14 mouse cellular contexts compared by ENCODE assay signal in genomic region chr7:120862196-120862595, GRCm38 (mm10). TPM values are rescaled to one million over a fixed set of nuclear protein-coding genes. Genes with fewer than 3 reads are reported as not detected.
DNase-seq lines count a peak whose midpoint lies in the region; ATAC-seq lines count a peak whose summit lies in the region.
"Had no signal": no experiment of that assay in that cellular context is flagged by ENCODE, and none has a peak within 500 bp of the region (broad histone marks: within the 10 kb centered on the region; RNA-seq: fewer than 3 reads in every experiment).

No protein-coding gene starts in this region.

- H3K9me3 ChIP-seq in heart, embryonic 16.5 days (replicated peaks; ENCODE audit: control insufficient read depth, low read length): no peaks in the 10 kb centered on the region
- H3K9me3 ChIP-seq in embryonic facial prominence, embryonic 15.5 days (replicated peaks): no peaks in the 10 kb centered on the region
- no peaks in the 10 kb centered on the region for H3K9me3 ChIP-seq in liver, embryonic 15.5 days (replicated peaks)
- H3K9me3 ChIP-seq: forebrain, embryonic 15.5 days had no signal

- no peak for ATAC-seq in heart, embryonic 16.5 days (replicated peaks; ENCODE audit: extremely low read depth, insufficient read depth, low FRiP score)
- no peak for ATAC-seq in embryonic facial prominence, embryonic 15.5 days (ENCODE audit: insufficient number of reproducible peaks, low FRiP score, low TSS enrichment, low read depth)
- no peak for ATAC-seq in liver, embryonic 15.5 days (ENCODE audit: insufficient read depth)
- ATAC-seq: CD4-positive, CD25-positive, alpha-beta regulatory T cell, adult 4 months; forebrain, embryonic 15.5 days had no signal

- H3K4me3 ChIP-seq in heart, embryonic 16.5 days (ENCODE audit: low read length): no peak overlapping the region
- H3K4me3 ChIP-seq in embryonic facial prominence, embryonic 15.5 days (replicated peaks): no peak overlapping the region
- H3K4me3 ChIP-seq in liver, embryonic 15.5 days (replicated peaks): peak overlapping the region; percentile 21
- H3K4me3 ChIP-seq: forebrain, embryonic 15.5 days had no signal

- WGBS in heart, embryonic 16.5 days: 40% methylated on average over 3 of the region's 3 CpGs
- WGBS in embryonic facial prominence, embryonic 15.5 days: 19% methylated on average over 3 of the region's 3 CpGs
- 18% methylated on average over 3 of the region's 3 CpGs for WGBS in liver, embryonic 15.5 days (ENCODE audit: insufficient replicate concordance)

- no peaks in the 10 kb centered on the region for H3K27me3 ChIP-seq in heart, embryonic 16.5 days (ENCODE audit: control insufficient read depth, insufficient read depth, low read length)
- no peaks in the 10 kb centered on the region for H3K27me3 ChIP-seq in embryonic facial prominence, embryonic 15.5 days
- no peaks in the 10 kb centered on the region for H3K27me3 ChIP-seq in liver, embryonic 15.5 days
- H3K27me3 ChIP-seq: forebrain, embryonic 15.5 days had no signal

- H3K4me2 ChIP-seq in heart, embryonic 16.5 days (ENCODE audit: low read depth, low read length): no peak overlapping the region
- no peak overlapping the region for H3K4me2 ChIP-seq in embryonic facial prominence, embryonic 15.5 days (replicated peaks)
- peak overlapping the region; percentile 63 for H3K4me2 ChIP-seq in liver, embryonic 15.5 days
- H3K4me2 ChIP-seq: forebrain, embryonic 15.5 days had no signal

- H3K4me1 ChIP-seq in heart, embryonic 16.5 days (ENCODE audit: control insufficient read depth, insufficient read depth, low read length): peaks cover 50% of the 10 kb centered on the region
- peaks cover 67% of the 10 kb centered on the region for H3K4me1 ChIP-seq in embryonic facial prominence, embryonic 15.5 days
- peaks cover 89% of the 10 kb centered on the region for H3K4me1 ChIP-seq in liver, embryonic 15.5 days (replicated peaks)

- H3K27ac ChIP-seq in heart, embryonic 16.5 days (ENCODE audit: low read length): peak overlapping the region; percentile 53
- peak overlapping the region; percentile 68; the same call in 1 of the 2 replicates for H3K27ac ChIP-seq in embryonic facial prominence, embryonic 15.5 days (replicated peaks)
- H3K27ac ChIP-seq in liver, embryonic 15.5 days (replicated peaks): peak overlapping the region; percentile 96
- H3K27ac ChIP-seq: forebrain, embryonic 15.5 days had no signal

- peak overlapping the region; percentile 34 for H3K9ac ChIP-seq in heart, embryonic 16.5 days (ENCODE audit: low read length)
- no peak overlapping the region for H3K9ac ChIP-seq in embryonic facial prominence, embryonic 15.5 days
- H3K9ac ChIP-seq in liver, embryonic 15.5 days: peak overlapping the region; percentile 55
- H3K9ac ChIP-seq: forebrain, embryonic 15.5 days had no signal

- no peak for DNase-seq in heart, adult 11 months
- DNase-seq in embryo, embryonic 10 days (ENCODE audit: low spot score): peak; percentile 89
- DNase-seq in right cerebral cortex, postnatal 25 days: no peak
- DNase-seq in adrenal gland, adult 8-10 months: no peak
- DNase-seq: cerebellum, postnatal 25 days; kidney, adult 18-20 months; lung, postnatal 14 days had no signal

- peaks cover 6% of the 10 kb centered on the region; the same call in 1 of the 2 replicates for H3K36me3 ChIP-seq in heart, embryonic 16.5 days (ENCODE audit: control insufficient read depth, insufficient read depth)
- H3K36me3 ChIP-seq in embryonic facial prominence, embryonic 15.5 days: peaks cover 18% of the 10 kb centered on the region
- H3K36me3 ChIP-seq in liver, embryonic 15.5 days (replicated peaks): peaks cover 42% of the 10 kb centered on the region

RNA-seq across cellular contexts. Expression of gene Eef2k, which starts 19.6 kb away (rescaled TPM):
- polyA plus RNA-seq in heart, embryonic 16.5 days (2015; fragmentation: Nextera tagmentation; extraction: Ambion mirVana): 35.8 and 42.5 TPM in 2 replicates
- 65.2 and 75.4 TPM in 2 replicates for polyA plus RNA-seq in embryonic facial prominence, embryonic 15.5 days (2015; fragmentation: Nextera tagmentation; extraction: Ambion mirVana)
- polyA plus RNA-seq in liver, embryonic 15.5 days (2015; fragmentation: Nextera tagmentation; extraction: Ambion mirVana): 42.8 and 50.4 TPM in 2 replicates
- total RNA-seq in adrenal gland, adult 8-10 months (2022): 10 to 100 TPM; 27.2 to 51.2 (median 40.8) TPM

RNA-seq across cellular contexts. Expression of gene Gm5737, which starts 50.0 kb away (rescaled TPM):
- not detected in 2 replicates for polyA plus RNA-seq in heart, embryonic 16.5 days (2015; fragmentation: Nextera tagmentation; extraction: Ambion mirVana)
- polyA plus RNA-seq in embryonic facial prominence, embryonic 15.5 days (2015; fragmentation: Nextera tagmentation; extraction: Ambion mirVana): not detected in 2 replicates
- polyA plus RNA-seq in liver, embryonic 15.5 days (2015; fragmentation: Nextera tagmentation; extraction: Ambion mirVana): not detected in 2 replicates
- not detected for total RNA-seq in adrenal gland, adult 8-10 months (2022)
- total RNA-seq: granulocyte monocyte progenitor cell, adult 5-6 weeks; layer of hippocampus, postnatal 25 days had no signal
- polyA plus RNA-seq: CD4-positive, CD25-positive, alpha-beta regulatory T cell, adult 4 months; forebrain, embryonic 15.5 days had no signal

RNA-seq across cellular contexts. Expression of gene Polr3e, which starts 55.3 kb away (rescaled TPM):
- polyA plus RNA-seq in heart, embryonic 16.5 days (2015; fragmentation: Nextera tagmentation; extraction: Ambion mirVana): 21.4 and 22.1 TPM in 2 replicates
- polyA plus RNA-seq in embryonic facial prominence, embryonic 15.5 days (2015; fragmentation: Nextera tagmentation; extraction: Ambion mirVana): 34.1 and 35.1 TPM in 2 replicates
- polyA plus RNA-seq in liver, embryonic 15.5 days (2015; fragmentation: Nextera tagmentation; extraction: Ambion mirVana): 12.8 and 13.4 TPM in 2 replicates
- 10 to 100 TPM; 23.6 to 34.6 (median 27.7) TPM for total RNA-seq in adrenal gland, adult 8-10 months (2022)
